Mouse (Mus musculus) forebrain, embryonic 14.5 days (tissue): ENCODE measurements around the gene Afg3l1. TPM values are rescaled to one million over a fixed set of nuclear protein-coding genes. Genes with fewer than 3 reads are reported as not detected.

Experiments used
- ATAC-seq: fragments of 200-750 bp; cut with Nextera tagmentation; 2 replicates; pipeline ENCODE4 v1.8.0; 2017; ENCODE audit warnings: mild to moderate bottlenecking, moderate library complexity
- DNase-seq: peaks from one replicate; pipeline ENCODE4 v3.0.0-alpha.2; 2015; ENCODE audit warnings: low spot score
- H3K27ac ChIP-seq: fragments of 300-500 bp; sonication (generic); 2 replicates; pipeline ENCODE4 v1.5.1; 2014; ENCODE audit warnings: low read depth, mild to moderate bottlenecking, control low read depth, low read length, moderate library complexity
- H3K27me3 ChIP-seq: fragments of 300-500 bp; sonication (generic); replicated peaks from 2 replicates; pipeline ENCODE4 v1.6.1; 2014; ENCODE audit warnings: low read length, control low read depth, mixed read lengths; ENCODE audit not compliant: control insufficient read depth, insufficient read depth
- H3K36me3 ChIP-seq: fragments of 300-500 bp; sonication (generic); 2 replicates; pipeline ENCODE4 v1.6.1; 2014; ENCODE audit warnings: low read length, control low read depth; ENCODE audit not compliant: control insufficient read depth, insufficient read depth
- H3K4me1 ChIP-seq: fragments of 300-500 bp; sonication (generic); 2 replicates; pipeline ENCODE4 v1.6.1; 2014; ENCODE audit warnings: antibody characterized with exemption, low read length, control low read depth; ENCODE audit not compliant: control insufficient read depth, insufficient read depth
- H3K4me2 ChIP-seq: fragments of 300-500 bp; sonication (generic); 2 replicates; pipeline ENCODE4 v1.6.1; 2014; ENCODE audit warnings: mild to moderate bottlenecking, control low read depth, low read length
- H3K4me3 ChIP-seq: fragments of 300-500 bp; sonication (generic); 2 replicates; pipeline ENCODE4 v1.5.1; 2014; ENCODE audit warnings: low read depth, low read length, control low read depth
- H3K9ac ChIP-seq: fragments of 300-500 bp; sonication (generic); 2 replicates; pipeline ENCODE4 v1.6.1; 2014; ENCODE audit warnings: mild to moderate bottlenecking, low read length, control low read depth, moderate library complexity
- H3K9me3 ChIP-seq: fragments of 300-500 bp; sonication (generic); replicated peaks from 2 replicates; pipeline ENCODE4 v1.6.1; 2016; ENCODE audit warnings: low read length, control low read depth, mixed read lengths; ENCODE audit not compliant: control insufficient read depth
- WGBS: fragments of 180-500 bp; shearing (Covaris S2); extraction: QIAGEN DNeasy Blood & Tissue Kit; methylation state at CpG from one replicate; pipeline ENCODE4 v1.1.7; 2014; 5-methylcytosine and 5-hydroxymethylcytosine counted together
- polyA plus RNA-seq: library from polyadenylated mRNA; unstranded; fragments of >200 nt; fragmentation: Nextera tagmentation; extraction: Ambion mirVana; gene quantifications from 2 replicates; pipeline ENCODE4 v1.2.1, GENCODE M21; 2014

The Afg3l1 gene
- polyA plus RNA-seq, 1 experiment from 2014 or later = 26.6 TPM

DNA sequence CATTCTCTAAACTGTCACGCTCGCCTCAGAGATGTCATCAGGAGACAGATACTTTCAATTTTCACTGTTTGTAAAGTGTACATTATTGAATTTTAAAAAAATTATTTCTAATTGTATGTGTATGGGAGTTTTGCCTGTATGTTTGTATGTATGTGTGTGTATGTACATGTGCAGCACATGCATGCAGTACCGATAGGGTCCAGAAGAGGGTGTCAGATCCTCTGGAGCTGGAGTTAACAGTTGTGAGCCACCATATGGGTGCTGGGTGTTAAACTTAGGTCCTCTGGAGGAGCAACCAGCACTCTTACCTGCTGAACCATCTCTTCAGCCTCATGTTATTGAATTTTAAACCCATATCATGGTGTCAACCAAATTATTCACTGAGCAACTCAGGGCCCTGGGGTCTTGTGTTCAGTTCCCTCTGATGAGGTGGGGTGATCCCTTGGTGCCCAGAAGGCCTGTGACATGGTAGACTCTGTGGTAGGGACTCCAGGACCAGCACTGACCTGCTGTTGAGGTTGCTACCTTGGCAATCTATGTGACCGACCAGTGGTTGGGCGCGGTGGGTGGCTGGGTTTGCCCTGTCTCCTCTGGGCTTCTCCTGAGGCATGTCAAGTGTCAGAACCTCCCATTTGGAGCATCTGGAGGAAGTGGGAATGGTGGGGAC is 26.2 kb downstream of the Afg3l1 start:
- Histone ChIP-seq H3K9ac (no peak overlapping the region), H3K36me3 (peaks cover 98% of the 10 kb centered on the region), H3K27me3 (no peaks in the 10 kb centered on the region), H3K9me3 (0 out of 2 replicates have a peak, but pooled peaks cover 2% of the 10 kb centered on the region), H3K4me2 (no peak overlapping the region), H3K27ac (no peak overlapping the region), H3K4me1 (no peaks in the 10 kb centered on the region), H3K4me3 (no peak overlapping the region)
- WGBS = 98% methylated on average over 6 of the region's 6 CpGs
- ATAC-seq = no peak
- DNase-seq = no peak

DNA sequence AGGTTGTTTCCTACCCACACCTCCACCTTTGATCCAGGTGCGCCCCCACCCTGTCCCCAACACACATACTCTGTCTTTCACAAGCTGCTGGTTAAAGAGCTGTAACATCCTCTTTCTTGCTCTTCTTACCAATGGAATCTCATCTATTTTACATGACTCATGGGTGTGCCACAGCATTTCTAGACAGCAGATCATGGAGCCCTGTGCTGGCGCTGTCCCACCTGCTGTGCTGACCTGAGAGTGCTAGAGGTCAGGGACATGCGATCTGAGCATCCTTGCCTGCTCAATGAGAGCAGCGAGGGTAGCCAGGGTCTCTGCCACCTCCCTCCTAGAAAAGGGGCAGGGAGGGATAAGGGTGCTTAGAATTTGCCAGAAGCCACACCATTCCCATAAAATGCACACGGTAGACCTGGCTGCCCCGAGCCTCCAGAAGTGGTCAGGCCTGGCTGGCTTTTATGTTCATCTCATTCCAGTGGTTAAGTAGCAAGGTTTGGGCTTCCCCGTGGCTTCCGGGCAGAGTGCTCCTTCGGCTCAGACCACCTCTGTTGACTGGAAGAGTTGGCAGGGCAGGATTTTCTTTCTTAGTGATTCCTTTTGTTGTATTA is 27.0 kb downstream of the Afg3l1 start:
- Histone ChIP-seq H3K4me2 (no peak overlapping the region), H3K27me3 (no peaks in the 10 kb centered on the region), H3K9ac (no peak overlapping the region), H3K36me3 (peaks cover 98% of the 10 kb centered on the region), H3K4me1 (no peaks in the 10 kb centered on the region), H3K9me3 (0 out of 2 replicates have a peak, but pooled peaks cover 2% of the 10 kb centered on the region), H3K27ac (no peak overlapping the region), H3K4me3 (no peak overlapping the region)
- 90% methylated on average over 9 of the region's 9 CpGs for WGBS
- no peak for ATAC-seq
- no peak for DNase-seq

DNA sequence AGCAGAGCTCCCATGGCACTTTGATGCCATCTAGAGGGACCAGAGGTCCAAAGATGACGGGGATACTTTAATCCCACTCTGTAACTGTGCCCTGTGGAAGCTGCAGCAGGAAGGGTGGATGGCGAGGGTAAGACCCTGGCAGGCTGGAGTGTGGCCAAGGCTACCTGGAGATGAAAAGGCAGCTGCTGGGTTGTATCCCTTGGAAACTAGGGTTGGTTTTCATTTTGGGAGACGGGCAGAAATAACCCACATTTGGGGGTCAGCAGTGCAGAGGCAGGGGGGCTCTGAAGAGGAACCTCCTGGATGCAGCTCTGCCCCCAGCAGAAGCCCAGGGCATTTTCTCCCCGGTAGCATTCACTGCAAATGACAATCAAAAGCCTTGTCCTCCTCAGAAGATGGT is 27.6 kb downstream of the Afg3l1 start:
- H3K27ac ChIP-seq = no peak overlapping the region
- no peak overlapping the region for H3K9ac ChIP-seq
- H3K36me3 ChIP-seq = peaks cover 99% of the 10 kb centered on the region
- DNase-seq = no peak
- H3K4me1 ChIP-seq = no peaks in the 10 kb centered on the region
- no peak overlapping the region for H3K4me3 ChIP-seq
- 78% methylated on average over 4 of the region's 4 CpGs for WGBS
- H3K9me3 ChIP-seq = 0 out of 2 replicates have a peak, but pooled peaks cover 2% of the 10 kb centered on the region
- no peak overlapping the region for H3K4me2 ChIP-seq
- H3K27me3 ChIP-seq = no peaks in the 10 kb centered on the region
- ATAC-seq = no peak

DNA sequence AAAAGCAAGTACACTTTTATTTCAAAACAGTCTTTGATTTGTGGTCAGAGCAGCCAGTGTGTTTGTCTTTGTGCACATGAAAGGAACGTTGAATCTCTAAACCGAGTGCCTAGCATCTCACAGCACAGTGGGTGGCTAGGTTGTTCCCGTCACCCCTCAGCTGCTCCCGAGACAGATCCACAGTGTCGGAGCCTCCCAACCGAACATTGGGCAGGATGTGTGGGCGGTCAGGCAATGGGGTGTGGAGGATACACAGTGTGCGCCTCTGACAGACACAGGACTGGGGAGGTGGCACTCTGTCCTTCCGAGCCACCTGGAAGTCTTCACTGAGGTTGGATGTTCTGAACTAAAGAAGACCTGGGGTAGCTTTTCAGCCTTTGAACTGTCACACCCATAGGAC is 28.0 kb downstream of the Afg3l1 start:
- ATAC-seq (no peak), DNase-seq (no peak)
- H3K36me3 ChIP-seq = peaks cover 99% of the 10 kb centered on the region
- H3K4me2 ChIP-seq = no peak overlapping the region
- no peaks in the 10 kb centered on the region for H3K27me3 ChIP-seq
- H3K4me3 ChIP-seq = no peak overlapping the region
- 89% methylated on average over 9 of the region's 9 CpGs for WGBS
- no peaks in the 10 kb centered on the region for H3K4me1 ChIP-seq
- no peak overlapping the region for H3K27ac ChIP-seq
- no peak overlapping the region for H3K9ac ChIP-seq
- 0 out of 2 replicates have a peak, but pooled peaks cover 2% of the 10 kb centered on the region for H3K9me3 ChIP-seq

DNA sequence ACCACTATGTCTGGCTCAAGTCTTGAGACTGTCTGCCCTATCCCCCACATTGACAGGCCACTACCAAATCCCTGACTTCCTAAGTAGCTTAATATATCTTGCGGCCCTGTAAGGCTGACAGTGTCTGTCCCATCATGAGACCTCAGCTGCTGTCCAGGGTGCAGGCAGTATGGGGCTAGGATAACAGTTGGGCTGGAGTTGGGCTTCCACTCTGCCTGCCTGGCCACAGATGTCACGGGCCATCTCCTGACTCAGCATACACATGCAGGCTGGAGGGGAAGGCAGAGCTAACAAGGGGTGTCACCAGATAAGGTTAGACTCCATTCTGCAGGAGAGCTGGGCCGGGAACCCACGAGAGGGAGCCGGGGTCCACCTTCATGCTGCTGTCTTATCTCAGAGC is 29.4 kb downstream of the Afg3l1 start:
- no peak for ATAC-seq
- 95% methylated on average over 5 of the region's 5 CpGs for WGBS
- H3K4me3 ChIP-seq = no peak overlapping the region
- peaks cover 95% of the 10 kb centered on the region for H3K36me3 ChIP-seq
- no peak overlapping the region for H3K4me2 ChIP-seq
- no peak for DNase-seq
- 0 out of 2 replicates have a peak, but pooled peaks cover 2% of the 10 kb centered on the region for H3K9me3 ChIP-seq
- H3K9ac ChIP-seq = no peak overlapping the region
- no peaks in the 10 kb centered on the region for H3K27me3 ChIP-seq
- H3K4me1 ChIP-seq = no peaks in the 10 kb centered on the region
- no peak overlapping the region for H3K27ac ChIP-seq

DNA sequence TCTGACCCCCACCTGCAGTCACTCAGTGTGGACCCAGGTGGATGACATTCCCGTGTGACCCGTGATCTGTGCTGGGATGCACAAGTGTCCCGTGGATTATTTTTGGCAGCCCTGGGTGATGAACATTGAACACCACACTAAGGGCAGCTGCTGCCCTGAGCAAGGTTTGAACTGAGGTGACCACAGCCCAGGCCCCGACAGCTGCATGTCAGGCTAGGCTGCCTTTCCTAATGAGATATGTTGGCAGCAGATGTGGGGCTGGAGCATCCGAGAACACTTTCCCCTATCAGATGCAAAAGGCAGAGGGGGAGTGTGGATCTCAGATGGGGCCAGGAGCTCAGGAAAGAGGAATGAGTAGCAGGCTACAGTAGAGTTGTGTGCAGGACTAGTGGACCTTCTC is 33.1 kb downstream of the Afg3l1 start:
- Histone ChIP-seq H3K4me2 (no peak overlapping the region), H3K4me1 (peaks cover 12% of the 10 kb centered on the region), H3K9ac (no peak overlapping the region), H3K9me3 (no peaks in the 10 kb centered on the region), H3K36me3 (peaks cover 59% of the 10 kb centered on the region), H3K4me3 (no peak overlapping the region), H3K27me3 (no peaks in the 10 kb centered on the region), H3K27ac (no peak overlapping the region)
- WGBS = 80% methylated on average over 5 of the region's 5 CpGs
- ATAC-seq (no peak), DNase-seq (no peak)

DNA sequence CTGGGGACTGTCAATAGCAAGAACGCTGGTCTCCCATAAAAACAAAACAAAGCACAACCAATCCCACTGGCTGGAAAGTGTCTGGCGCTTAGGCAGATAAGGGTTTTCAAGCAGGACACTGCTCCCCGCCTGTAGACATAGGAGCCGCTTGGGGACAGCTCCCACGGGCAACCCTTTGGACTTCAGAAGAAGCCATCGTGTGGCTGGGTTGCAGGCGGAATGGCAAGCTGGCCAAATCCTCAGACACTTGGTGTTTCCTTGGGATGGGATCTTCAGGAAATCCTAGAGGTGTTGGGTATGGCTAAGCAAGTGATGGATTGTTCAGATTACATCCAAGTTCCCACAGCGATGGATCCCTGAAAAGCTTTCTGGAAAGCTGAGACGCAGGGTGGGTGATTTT is 36.4 kb downstream of the Afg3l1 start:
- Histone ChIP-seq H3K9ac (peak overlapping the region; percentile 75), H3K4me1 (peaks cover 12% of the 10 kb centered on the region), H3K27ac (peak overlapping the region; percentile 77), H3K27me3 (no peaks in the 10 kb centered on the region), H3K4me3 (peak overlapping the region; percentile 78), H3K36me3 (peaks cover 26% of the 10 kb centered on the region), H3K4me2 (peak overlapping the region; percentile 80), H3K9me3 (no peaks in the 10 kb centered on the region)
- 3% methylated on average over 9 of the region's 9 CpGs for WGBS
- ATAC-seq (no peak), DNase-seq (peak; percentile 31)

DNA sequence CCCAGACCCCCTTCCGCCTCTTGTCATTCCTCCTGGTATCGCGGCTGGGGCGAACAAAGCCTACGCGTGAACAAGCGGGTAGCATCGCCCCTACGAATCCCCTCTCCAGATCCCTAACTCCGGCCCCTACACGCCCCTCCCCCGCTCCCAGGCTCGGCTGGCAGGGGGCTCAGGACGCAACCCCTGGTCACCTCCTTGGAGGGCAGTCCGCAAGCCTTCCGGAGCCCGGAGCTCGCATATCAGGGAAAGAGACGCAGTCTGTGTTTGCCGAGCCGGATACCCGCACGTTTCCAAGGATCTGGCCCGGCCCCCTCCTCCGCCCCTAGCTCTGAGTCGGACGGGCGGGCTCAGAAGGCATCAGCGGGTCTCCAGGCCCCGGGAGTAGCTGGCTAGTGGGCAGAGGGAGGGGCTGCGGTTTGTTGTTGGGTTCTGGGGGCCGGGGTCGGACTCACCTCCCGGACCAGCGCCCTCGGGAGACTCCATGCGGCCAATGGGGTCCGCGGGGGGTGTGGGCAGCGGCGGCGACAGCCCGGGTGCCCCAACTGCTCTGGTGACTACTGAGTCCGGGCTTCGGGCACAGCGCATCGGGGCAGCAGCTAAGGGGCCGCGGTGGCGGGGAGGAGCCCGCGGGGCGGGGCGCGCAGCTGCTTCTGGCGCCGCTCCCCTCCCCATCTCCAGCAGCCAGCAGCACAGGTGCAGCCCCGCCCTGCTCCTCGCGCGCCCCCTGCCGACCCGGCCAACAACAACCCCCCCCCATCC is 37.3 kb downstream of the Afg3l1 start, which contains the start of gene Dbndd1:
Dbndd1 (minus strand) TSS at position 683 of the 759 bp plus-strand sequence.
- Histone ChIP-seq H3K4me2 (peak within 1 kb of the TSS; percentile 80), H3K27me3 (no peaks in the 10 kb centered on the region), H3K36me3 (peaks cover 18% of the 10 kb centered on the region), H3K9ac (peak within 1 kb of the TSS; percentile 75), H3K27ac (peak within 1 kb of the TSS; percentile 77), H3K4me1 (peaks cover 17% of the 10 kb centered on the region), H3K4me3 (peak within 1 kb of the TSS; percentile 78), H3K9me3 (no peaks in the 10 kb centered on the region)
- peak; percentile 72 for ATAC-seq
- under 1% methylated on average over 52 of the region's 63 CpGs for WGBS
- DNase-seq = peak; percentile 75
